Mouse (Mus musculus) neural tube, embryonic 15.5 days (tissue): ENCODE measurements around the gene Olfr1297. TPM values are rescaled to one million over a fixed set of nuclear protein-coding genes. Genes with fewer than 3 reads are reported as not detected.

Source experiments
- ATAC-seq: fragments of 200-750 bp; cut with Nextera tagmentation; 2 replicates; pipeline ENCODE4 v1.8.0; 2017; ENCODE audit warnings: mild to moderate bottlenecking, moderate TSS enrichment, moderate library complexity; ENCODE audit not compliant: low FRiP score
- H3K27ac ChIP-seq: fragments of 300-500 bp; sonication (generic); replicated peaks from 2 replicates; pipeline ENCODE4 v1.5.1; 2015; ENCODE audit warnings: mild to moderate bottlenecking, inconsistent platforms
- H3K27me3 ChIP-seq: fragments of 300-500 bp; sonication (generic); replicated peaks from 2 replicates; pipeline ENCODE4 v1.6.1; 2015; ENCODE audit warnings: inconsistent platforms
- H3K36me3 ChIP-seq: fragments of 300-500 bp; sonication (generic); 2 replicates; pipeline ENCODE4 v1.6.1; 2015; ENCODE audit warnings: inconsistent platforms
- H3K4me1 ChIP-seq: fragments of 300-500 bp; sonication (generic); 2 replicates; pipeline ENCODE4 v1.6.1; 2015; ENCODE audit warnings: inconsistent platforms
- H3K4me2 ChIP-seq: fragments of 300-500 bp; sonication (generic); 2 replicates; pipeline ENCODE4 v1.6.1; 2015; ENCODE audit warnings: inconsistent platforms, mild to moderate bottlenecking, moderate library complexity
- H3K4me3 ChIP-seq: fragments of 300-500 bp; sonication (generic); replicated peaks from 2 replicates; pipeline ENCODE4 v1.5.1; 2015; ENCODE audit warnings: mild to moderate bottlenecking, inconsistent platforms
- H3K9ac ChIP-seq: fragments of 300-500 bp; sonication (generic); replicated peaks from 2 replicates; pipeline ENCODE4 v1.6.1; 2015; ENCODE audit warnings: mild to moderate bottlenecking, inconsistent platforms
- H3K9me3 ChIP-seq: fragments of 300-500 bp; sonication (generic); replicated peaks from 2 replicates; pipeline ENCODE4 v1.6.1; 2016; ENCODE audit warnings: inconsistent platforms
- WGBS: fragments of 180-500 bp; shearing (Covaris S2); methylation state at CpG from one replicate; pipeline ENCODE4 v1.1.7; 2015; ENCODE audit warnings: mixed read lengths; 5-methylcytosine and 5-hydroxymethylcytosine counted together
- polyA plus RNA-seq: library from polyadenylated mRNA; unstranded; fragments of >200 nt; fragmentation: Nextera tagmentation; extraction: Ambion mirVana; gene quantifications from 2 replicates; pipeline ENCODE4 v1.2.1, GENCODE M21; 2015

Olfr1297 gene
- polyA plus RNA-seq: not detected in 2 replicates

- Histone ChIP-seq H3K9me3 (no peaks in the 10 kb centered on the region), H3K4me2 (no peak within 1 kb of the TSS), H3K36me3 (no peaks in the 10 kb centered on the region), H3K27ac (no peak within 1 kb of the TSS), H3K4me3 (no peak within 1 kb of the TSS), H3K4me1 (no peaks in the 10 kb centered on the region), H3K27me3 (no peaks in the 10 kb centered on the region), H3K9ac (no peak within 1 kb of the TSS)
- no peak for ATAC-seq
- 80% methylated on average over 1 of the region's 1 CpGs for WGBS
These were observed at the start of gene Olfr1297 for GRCm38 (mm10) chr2:111626397-111626796. TSS of gene Olfr1297 (minus strand) at chr2:111626497.

GRCm38 (mm10) chr2:111661119-111661518 lies 34.8 kb upstream of the Olfr1297 start, which contains the start of gene Olfr1299:
TSS of gene Olfr1299 (plus strand) at chr2:111661419.
- no peak within 1 kb of the TSS for H3K4me2 ChIP-seq
- 84% methylated on average over 4 of the region's 4 CpGs for WGBS
- no peaks in the 10 kb centered on the region for H3K4me1 ChIP-seq
- H3K27ac ChIP-seq: no peak within 1 kb of the TSS
- H3K4me3 ChIP-seq: no peak within 1 kb of the TSS
- no peaks in the 10 kb centered on the region for H3K27me3 ChIP-seq
- H3K36me3 ChIP-seq: no peaks in the 10 kb centered on the region
- no peaks in the 10 kb centered on the region for H3K9me3 ChIP-seq
- ATAC-seq: no peak
- H3K9ac ChIP-seq: no peak within 1 kb of the TSS

GRCm38 (mm10) chr2:111649101-111649500 lies 22.8 kb upstream of the Olfr1297 start, which contains the start of gene Olfr1298:
TSS of gene Olfr1298 (minus strand) at chr2:111649201.
- Histone ChIP-seq H3K9me3 (no peaks in the 10 kb centered on the region), H3K27me3 (no peaks in the 10 kb centered on the region), H3K4me3 (no peak within 1 kb of the TSS), H3K4me2 (no peak within 1 kb of the TSS), H3K36me3 (no peaks in the 10 kb centered on the region), H3K9ac (no peak within 1 kb of the TSS), H3K4me1 (no peaks in the 10 kb centered on the region), H3K27ac (no peak within 1 kb of the TSS)
- ATAC-seq: no peak
- WGBS: 95% methylated on average over 1 of the region's 1 CpGs

GRCm38 (mm10) chr2:111569581-111569980 lies 56.7 kb downstream of the Olfr1297 start, which contains the start of gene Olfr1295:
TSS of gene Olfr1295 (minus strand) at chr2:111569681.
- no peaks in the 10 kb centered on the region for H3K27me3 ChIP-seq
- H3K4me2 ChIP-seq: no peak within 1 kb of the TSS
- H3K9ac ChIP-seq: no peak within 1 kb of the TSS
- H3K9me3 ChIP-seq: 0 out of 2 replicates have a peak, but pooled peaks cover 2% of the 10 kb centered on the region
- H3K27ac ChIP-seq: no peak within 1 kb of the TSS
- no peak within 1 kb of the TSS for H3K4me3 ChIP-seq
- H3K36me3 ChIP-seq: no peaks in the 10 kb centered on the region
- no peak for ATAC-seq
- no peaks in the 10 kb centered on the region for H3K4me1 ChIP-seq

Other genes with a start within 250 kb of the Olfr1297 start
- gene Olfr1286, start 203.4 kb downstream of the Olfr1297 start, polyA plus RNA-seq: not detected in 2 replicates
- gene Olfr1287, start 177.4 kb downstream of the Olfr1297 start, polyA plus RNA-seq: not detected in 2 replicates
- not detected in 2 replicates for gene Olfr1288, start 152.4 kb downstream of the Olfr1297 start, polyA plus RNA-seq
- not detected in 2 replicates for gene Olfr1289, start 145.7 kb downstream of the Olfr1297 start, polyA plus RNA-seq
- gene Olfr1290, start 132.7 kb downstream of the Olfr1297 start, polyA plus RNA-seq: not detected in 2 replicates
- not detected in 2 replicates for gene Olfr1291-ps1, start 129.3 kb downstream of the Olfr1297 start, polyA plus RNA-seq
- gene Olfr1293-ps, start 101.3 kb downstream of the Olfr1297 start, polyA plus RNA-seq: not detected in 2 replicates
- not detected in 2 replicates for gene Olfr1294, start 86.2 kb downstream of the Olfr1297 start, polyA plus RNA-seq
- gene Olfr1295, start 56.8 kb downstream of the Olfr1297 start, polyA plus RNA-seq: not detected in 2 replicates
- gene Olfr1298, start 22.7 kb upstream of the Olfr1297 start, polyA plus RNA-seq: not detected in 2 replicates
- not detected in 2 replicates for gene Olfr1299, start 34.9 kb upstream of the Olfr1297 start, polyA plus RNA-seq
- gene Olfr1301, start 124.5 kb upstream of the Olfr1297 start, polyA plus RNA-seq: not detected in 2 replicates
- not detected in 2 replicates for gene Olfr1302, start 150.9 kb upstream of the Olfr1297 start, polyA plus RNA-seq
- gene Olfr1303, start 193.8 kb upstream of the Olfr1297 start, polyA plus RNA-seq: not detected in 2 replicates